Mouse (Mus musculus) embryonic fibroblast, embryonic 13.5 days (primary cell): ENCODE results near the gene Dync1li1. TPM values are rescaled to one million over a fixed set of nuclear protein-coding genes. Genes with fewer than 3 reads are reported as not detected.

Experiments used
- H3K27ac ChIP-seq: 2 replicates; pipeline ENCODE4 v1.5.1; 2012; ENCODE audit warnings: low read length, control low read depth, inconsistent platforms; ENCODE audit not compliant: insufficient read depth
- H3K4me1 ChIP-seq: 2 replicates; pipeline ENCODE4 v1.6.1; 2011; ENCODE audit warnings: low read length; ENCODE audit not compliant: control insufficient read depth, insufficient read depth
- H3K4me3 ChIP-seq: 2 replicates; pipeline ENCODE4 v1.5.1; 2011; ENCODE audit warnings: mild to moderate bottlenecking, control low read depth, low read length; ENCODE audit not compliant: insufficient read depth
- CTCF ChIP-seq: IDR thresholded peaks from 2 replicates; pipeline ENCODE4 v1.5.1; 2011; ENCODE audit warnings: mild to moderate bottlenecking, control low read depth, low read length, moderate library complexity, borderline replicate concordance; ENCODE audit not compliant: insufficient read depth
- POLR2A ChIP-seq: IDR thresholded peaks from 2 replicates; pipeline ENCODE4 v1.6.1; 2011; ENCODE audit warnings: low read depth, mild to moderate bottlenecking, control low read depth, low read length, moderate library complexity
- polyA plus RNA-seq: library from polyadenylated mRNA; stranded (reverse); fragments of >200 nt; gene quantifications from 2 replicates; pipeline ENCODE4 v1.2.4, GENCODE M21; 2011; ENCODE audit warnings: low read depth; ENCODE audit not compliant: missing spikeins, insufficient read length

Gene Dync1li1
- polyA plus RNA-seq, 1 experiment, result 58.0 TPM

DNA sequence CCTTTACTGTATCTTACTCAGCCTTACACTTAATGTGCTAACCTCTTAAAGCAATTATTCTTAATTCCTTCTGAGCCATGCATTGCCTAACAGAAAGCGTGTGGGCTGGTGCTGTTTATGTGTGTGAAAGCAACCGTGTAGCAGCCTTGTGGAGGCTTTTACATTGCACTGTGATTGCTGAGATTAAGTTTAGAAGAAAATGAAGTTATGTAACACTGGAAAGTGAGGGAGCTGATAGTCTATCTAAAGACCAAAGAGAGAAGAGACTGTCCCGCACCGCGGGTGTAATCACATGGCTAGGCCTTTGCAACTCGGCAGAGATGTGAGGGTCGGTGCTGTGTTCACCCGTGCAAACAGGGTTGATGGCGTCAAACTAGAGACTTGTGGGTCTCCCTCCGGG, 58.4 kb downstream of the Dync1li1 start:
- Histone ChIP-seq H3K4me3 (no peak overlapping the region), H3K4me1 (no peaks in the 10 kb centered on the region), H3K27ac (no peak overlapping the region)
- no peak for TF ChIP-seq POLR2A
- no peak for TF ChIP-seq CTCF

- no peaks in the 10 kb centered on the region for H3K4me1 ChIP-seq
- no peak overlapping the region for H3K27ac ChIP-seq
- TF ChIP-seq POLR2A, result no peak
- TF ChIP-seq CTCF, result no peak
- no peak overlapping the region for H3K4me3 ChIP-seq
Measured at GRCm38 (mm10) chr9:114747466-114747865, 58.9 kb downstream of the Dync1li1 start.

DNA sequence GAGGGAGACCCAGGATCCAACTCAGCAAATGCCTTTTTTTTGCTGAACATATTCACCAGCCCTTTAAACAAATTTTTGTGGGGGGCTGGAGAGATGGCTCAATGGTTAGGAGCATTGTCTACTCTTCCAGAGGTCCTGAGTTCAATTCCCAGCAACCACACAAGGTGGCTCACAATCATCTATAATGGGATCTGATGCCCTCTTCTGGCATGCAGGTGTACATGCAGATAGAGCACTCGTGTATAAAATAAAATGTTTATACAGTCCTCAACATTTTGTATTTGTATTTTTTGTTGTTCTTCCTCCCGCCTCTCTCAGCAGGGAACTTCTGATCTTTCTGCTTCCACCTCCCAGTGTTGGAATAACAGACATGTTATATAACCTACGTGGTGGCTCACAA, 63.0 kb downstream of the Dync1li1 start:
- TF ChIP-seq POLR2A (no peak), CTCF (no peak)
- Histone ChIP-seq H3K27ac (no peak overlapping the region), H3K4me1 (no peaks in the 10 kb centered on the region), H3K4me3 (no peak overlapping the region)

DNA sequence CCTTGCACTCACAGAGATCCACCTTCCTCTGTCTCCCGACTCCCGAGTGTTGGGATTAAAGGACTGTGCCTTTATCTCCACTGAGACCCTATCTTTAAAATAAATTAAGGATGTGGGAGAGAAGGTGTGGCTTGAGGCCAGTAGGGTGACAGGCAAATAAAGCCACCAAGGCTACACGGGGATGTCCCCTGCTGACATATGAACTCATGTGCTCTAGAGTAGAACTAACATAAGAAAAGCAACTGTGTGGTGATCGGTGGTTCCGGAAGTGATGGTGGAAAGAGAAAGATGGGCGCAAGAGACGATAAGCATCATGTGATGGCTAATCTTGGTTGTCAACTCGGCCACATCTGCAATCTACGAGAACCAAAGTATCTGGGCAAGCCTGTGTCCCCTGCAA, 63.7 kb downstream of the Dync1li1 start:
- no peak overlapping the region for H3K4me3 ChIP-seq
- H3K27ac ChIP-seq, result no peak overlapping the region
- no peak for TF ChIP-seq CTCF
- no peak for TF ChIP-seq POLR2A
- H3K4me1 ChIP-seq, result no peaks in the 10 kb centered on the region

- TF ChIP-seq POLR2A (peak; percentile 84), CTCF (peak; percentile 96)
- Histone ChIP-seq H3K27ac (peak overlapping the region; percentile 51), H3K4me3 (peak overlapping the region; percentile 39), H3K4me1 (no peaks in the 10 kb centered on the region)
Measured at GRCm38 (mm10) chr9:114752863-114753484, 64.4 kb downstream of the Dync1li1 start.

GRCm38 (mm10) chr9:114758272-114758671, 69.7 kb downstream of the Dync1li1 start:
- no peak overlapping the region for H3K4me3 ChIP-seq
- H3K4me1 ChIP-seq, result no peaks in the 10 kb centered on the region
- H3K27ac ChIP-seq, result no peak overlapping the region
- TF ChIP-seq POLR2A, result no peak
- TF ChIP-seq CTCF, result no peak

- no peak overlapping the region for H3K27ac ChIP-seq
- H3K4me3 ChIP-seq, result no peak overlapping the region
- no peak for TF ChIP-seq CTCF
- TF ChIP-seq POLR2A, result no peak
- no peaks in the 10 kb centered on the region for H3K4me1 ChIP-seq
Measured at GRCm38 (mm10) chr9:114758801-114759200, 70.2 kb downstream of the Dync1li1 start.

- no peak overlapping the region for H3K4me3 ChIP-seq
- H3K27ac ChIP-seq, result no peak overlapping the region
- TF ChIP-seq POLR2A (no peak), CTCF (no peak)
- no peaks in the 10 kb centered on the region for H3K4me1 ChIP-seq
Measured at GRCm38 (mm10) chr9:114759886-114760285, 71.3 kb downstream of the Dync1li1 start.

DNA sequence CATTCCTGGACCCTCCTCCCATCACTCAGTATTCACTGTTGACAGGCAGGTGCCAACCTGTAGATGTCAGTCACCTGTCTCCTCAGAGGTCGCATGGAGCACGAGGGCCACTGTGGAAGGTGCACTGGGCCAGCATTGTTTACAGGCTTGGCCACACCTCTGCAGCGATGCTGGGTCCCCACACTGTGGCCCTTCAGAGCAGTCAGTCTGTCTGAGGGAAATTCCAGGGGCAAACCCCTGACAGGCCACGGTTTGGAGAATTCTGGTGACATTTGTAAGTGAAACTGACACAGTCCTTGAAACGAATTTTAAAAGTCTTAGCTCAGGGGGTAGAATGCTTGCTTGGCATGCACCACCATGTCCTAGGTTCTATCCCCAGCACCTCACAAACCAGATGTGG, 71.8 kb downstream of the Dync1li1 start:
- no peak for TF ChIP-seq POLR2A
- no peak for TF ChIP-seq CTCF
- Histone ChIP-seq H3K4me1 (no peaks in the 10 kb centered on the region), H3K4me3 (no peak overlapping the region), H3K27ac (no peak overlapping the region)

DNA sequence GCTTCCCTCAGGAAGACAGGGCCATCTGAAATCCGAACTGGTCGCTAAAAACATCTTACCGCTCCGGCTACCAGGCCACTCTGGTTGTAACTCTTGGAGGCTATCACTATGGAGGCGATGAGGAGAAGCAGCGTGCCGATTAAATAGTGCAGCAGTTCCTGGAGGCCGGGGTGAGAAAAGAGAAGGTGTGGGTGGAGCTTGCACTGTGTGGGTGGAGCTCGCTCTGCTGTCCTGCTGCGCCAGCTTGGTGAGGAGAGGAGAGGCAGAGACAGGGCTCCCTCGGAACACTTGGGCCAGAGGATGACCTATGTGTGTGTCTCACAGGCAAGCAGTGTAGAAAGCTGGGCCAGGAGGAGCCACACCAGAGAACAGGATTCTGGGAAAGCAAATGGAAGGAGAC, 73.3 kb downstream of the Dync1li1 start:
- no peaks in the 10 kb centered on the region for H3K4me1 ChIP-seq
- no peak overlapping the region for H3K27ac ChIP-seq
- TF ChIP-seq POLR2A (no peak), CTCF (no peak)
- no peak overlapping the region for H3K4me3 ChIP-seq
